Mouse (Mus musculus) intestine, postnatal 0 days (tissue): ENCODE measurements around the gene Tbx4. TPM values are rescaled to one million over a fixed set of nuclear protein-coding genes. Genes with fewer than 3 reads are reported as not detected.

Experiments used
- ATAC-seq: fragments of 200-750 bp; cut with Nextera tagmentation; 2 replicates; pipeline ENCODE4 v1.8.0; 2017; ENCODE audit warnings: mild to moderate bottlenecking, moderate TSS enrichment, moderate library complexity
- H3K27ac ChIP-seq: fragments of 300-500 bp; sonication (generic); 2 replicates; pipeline ENCODE4 v1.5.1; 2014; ENCODE audit warnings: mild to moderate bottlenecking, low read depth, low read length, moderate library complexity
- H3K27me3 ChIP-seq: fragments of 300-500 bp; sonication (generic); replicated peaks from 2 replicates; pipeline ENCODE4 v1.6.1; 2014; ENCODE audit warnings: low read length, mixed read lengths; ENCODE audit not compliant: control insufficient read depth, insufficient read depth
- H3K36me3 ChIP-seq: fragments of 300-500 bp; sonication (generic); 2 replicates; pipeline ENCODE4 v1.6.1; 2014; ENCODE audit warnings: mild to moderate bottlenecking, moderate library complexity; ENCODE audit not compliant: control insufficient read depth, insufficient read depth
- H3K4me1 ChIP-seq: fragments of 300-500 bp; sonication (generic); replicated peaks from 2 replicates; pipeline ENCODE4 v1.6.1; 2014; ENCODE audit warnings: antibody characterized with exemption, low read length, mixed read lengths; ENCODE audit not compliant: control insufficient read depth, insufficient read depth
- H3K4me2 ChIP-seq: fragments of 300-500 bp; sonication (generic); replicated peaks from 2 replicates; pipeline ENCODE4 v1.6.1; 2014; ENCODE audit warnings: low read depth, mild to moderate bottlenecking, moderate library complexity
- H3K4me3 ChIP-seq: fragments of 300-500 bp; sonication (generic); 2 replicates; pipeline ENCODE4 v1.5.1; 2014; ENCODE audit warnings: low read depth, low read length
- H3K9ac ChIP-seq: fragments of 300-500 bp; sonication (generic); 2 replicates; pipeline ENCODE4 v1.6.1; 2014; ENCODE audit warnings: mild to moderate bottlenecking, low read depth, low read length
- H3K9me3 ChIP-seq: fragments of 300-500 bp; sonication (generic); 2 replicates; pipeline ENCODE4 v1.6.1; 2016; ENCODE audit warnings: mixed run types; ENCODE audit not compliant: control insufficient read depth
- CTCF ChIP-seq: sonication (generic); IDR thresholded peaks from 2 replicates; pipeline ENCODE4 v1.5.1; 2016; ENCODE audit warnings: low read depth, mild to moderate bottlenecking, control low read depth, antibody characterized with exemption, moderate library complexity
- WGBS: fragments of 180-500 bp; shearing (Covaris S2); extraction: QIAGEN DNeasy Blood & Tissue Kit; methylation state at CpG from one replicate; pipeline ENCODE4 v1.1.7; 2014; 5-methylcytosine and 5-hydroxymethylcytosine counted together
- polyA plus RNA-seq: library from polyadenylated mRNA; unstranded; fragments of >200 nt; fragmentation: Nextera tagmentation; extraction: Ambion mirVana; gene quantifications from 2 replicates; pipeline ENCODE4 v1.2.1, GENCODE M21; 2015

The Tbx4 gene
- polyA plus RNA-seq, 1 experiment from 2014 or later: not detected

DNA sequence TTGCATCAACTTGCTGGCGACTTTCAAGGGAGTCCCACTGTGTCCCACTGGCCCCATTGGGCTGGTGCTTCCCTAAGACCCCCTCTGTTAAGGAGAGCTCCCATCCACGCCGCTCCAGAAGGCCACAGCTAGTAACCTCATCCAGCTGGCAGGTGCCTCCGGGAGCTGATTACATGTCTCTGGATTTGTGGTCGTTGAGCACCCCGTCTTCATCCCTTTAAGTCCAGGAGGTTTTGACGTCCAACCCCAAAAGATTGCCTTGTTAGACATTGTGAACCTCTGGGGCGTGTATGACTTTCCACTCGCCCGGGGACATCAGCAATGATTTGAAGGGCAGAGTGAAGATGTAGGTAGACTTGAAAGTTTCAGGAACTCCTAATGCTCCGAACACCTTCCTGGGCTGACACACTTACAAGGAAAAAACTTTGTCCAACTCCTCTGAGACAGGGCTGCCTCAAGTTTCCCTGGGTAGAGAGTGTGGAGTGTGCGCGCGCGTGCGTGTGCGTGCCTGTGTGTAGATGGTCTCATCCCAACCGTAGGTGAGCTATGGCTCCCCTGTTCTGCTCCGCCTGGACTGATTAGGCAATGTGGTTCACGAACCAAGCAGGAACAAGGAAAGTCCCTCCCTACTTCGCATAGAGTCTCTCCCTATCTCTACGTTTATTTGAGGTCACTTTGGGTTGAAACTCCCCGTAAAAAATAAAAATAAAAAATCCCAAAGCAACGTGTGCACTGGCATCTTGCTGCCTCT lies 43.5 kb upstream of the Tbx4 start:
- H3K36me3 ChIP-seq: peaks cover 6% of the 10 kb centered on the region; the same call in 1 of the 2 replicates
- no peaks in the 10 kb centered on the region for H3K9me3 ChIP-seq
- peak overlapping the region; percentile 91 for H3K4me2 ChIP-seq
- TF ChIP-seq CTCF: no peak
- peak; percentile 14; the same call in 1 of the 2 replicates for ATAC-seq
- H3K27ac ChIP-seq: no peak overlapping the region
- H3K4me1 ChIP-seq: peaks cover 9% of the 10 kb centered on the region
- H3K9ac ChIP-seq: 0 out of 2 replicates have a peak overlapping the region, but pooled peaks have one; percentile 1
- WGBS: 12% methylated on average over 24 of the region's 24 CpGs
- peaks cover 61% of the 10 kb centered on the region for H3K27me3 ChIP-seq
- H3K4me3 ChIP-seq: peak overlapping the region; percentile 54

DNA sequence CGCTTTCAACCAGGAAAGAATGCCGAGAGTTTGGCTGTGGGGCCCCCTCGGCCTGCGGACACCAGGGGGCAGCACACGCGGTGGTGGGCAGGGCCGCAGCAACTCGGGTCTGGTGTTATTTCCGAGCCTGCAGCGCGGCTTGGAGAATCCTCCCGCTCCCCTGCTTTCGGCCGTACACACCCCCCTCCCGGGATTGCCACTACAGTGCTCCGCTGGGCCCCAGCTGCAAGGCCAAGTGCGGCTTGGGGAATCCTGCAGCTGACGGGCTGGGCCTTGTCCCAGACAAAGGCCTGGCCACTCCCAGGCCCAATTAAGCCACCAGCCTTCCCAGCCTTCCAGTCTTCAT lies 42.9 kb upstream of the Tbx4 start:
- 0% methylated on average over 18 of the region's 18 CpGs for WGBS
- Histone ChIP-seq H3K4me1 (peaks cover 8% of the 10 kb centered on the region), H3K27ac (no peak overlapping the region), H3K27me3 (peaks cover 55% of the 10 kb centered on the region), H3K9ac (0 out of 2 replicates have a peak overlapping the region, but pooled peaks have one; percentile 56), H3K36me3 (peaks cover under 1% of the 10 kb centered on the region; the same call in 1 of the 2 replicates), H3K4me2 (peak overlapping the region; percentile 91), H3K9me3 (no peaks in the 10 kb centered on the region), H3K4me3 (peak overlapping the region; percentile 54)
- ATAC-seq: peak; percentile 56
- peak; percentile 93 for TF ChIP-seq CTCF

DNA sequence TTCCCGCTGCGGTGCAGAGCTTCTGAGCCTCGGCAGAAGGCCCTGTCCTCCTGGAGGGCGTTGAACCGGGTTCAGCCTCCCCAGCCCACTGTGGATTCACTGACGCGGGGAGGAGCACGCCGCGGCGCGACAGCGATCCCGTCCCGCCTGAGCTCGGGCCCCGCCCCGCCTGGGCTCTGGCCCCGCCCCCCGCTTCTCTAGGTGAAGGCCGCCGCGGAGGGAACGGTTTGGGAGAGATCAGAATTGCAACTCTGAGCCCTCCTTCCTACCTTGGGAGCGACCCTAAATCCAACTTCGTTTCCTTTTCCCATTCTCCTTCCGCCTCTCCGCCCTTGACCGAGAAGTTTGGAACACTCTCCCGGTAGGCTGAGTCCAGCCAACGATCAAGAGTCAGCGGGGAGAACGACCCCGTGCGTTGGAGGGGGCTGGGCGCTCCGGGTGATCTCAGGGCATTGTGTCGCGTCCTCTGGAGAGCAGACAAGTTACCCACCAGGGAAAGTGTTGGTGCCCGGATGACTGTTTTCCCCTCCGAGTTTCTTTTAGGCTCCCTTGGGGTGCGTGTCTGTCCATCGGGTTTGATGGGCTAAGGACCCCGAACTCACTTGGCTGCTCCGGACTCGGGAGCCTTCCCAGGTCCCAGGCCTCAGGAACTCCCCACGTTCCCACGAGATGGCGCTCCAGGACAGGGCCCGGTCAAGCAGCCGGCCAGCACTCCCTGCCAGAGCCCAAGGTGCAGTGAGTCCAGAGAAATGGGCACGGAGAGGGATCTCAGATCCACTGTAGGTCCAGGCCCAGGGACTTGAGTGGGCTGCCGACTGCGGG lies 41.9 kb upstream of the Tbx4 start:
- peak; percentile 98 for TF ChIP-seq CTCF
- Histone ChIP-seq H3K4me1 (peaks cover 8% of the 10 kb centered on the region), H3K4me2 (peak overlapping the region; percentile 91), H3K27ac (no peak overlapping the region), H3K36me3 (no peaks in the 10 kb centered on the region), H3K9me3 (no peaks in the 10 kb centered on the region), H3K9ac (peak overlapping the region; percentile 56), H3K4me3 (peak overlapping the region; percentile 54), H3K27me3 (peaks cover 46% of the 10 kb centered on the region)
- WGBS: 1% methylated on average over 54 of the region's 54 CpGs
- peak; percentile 52 for ATAC-seq

DNA sequence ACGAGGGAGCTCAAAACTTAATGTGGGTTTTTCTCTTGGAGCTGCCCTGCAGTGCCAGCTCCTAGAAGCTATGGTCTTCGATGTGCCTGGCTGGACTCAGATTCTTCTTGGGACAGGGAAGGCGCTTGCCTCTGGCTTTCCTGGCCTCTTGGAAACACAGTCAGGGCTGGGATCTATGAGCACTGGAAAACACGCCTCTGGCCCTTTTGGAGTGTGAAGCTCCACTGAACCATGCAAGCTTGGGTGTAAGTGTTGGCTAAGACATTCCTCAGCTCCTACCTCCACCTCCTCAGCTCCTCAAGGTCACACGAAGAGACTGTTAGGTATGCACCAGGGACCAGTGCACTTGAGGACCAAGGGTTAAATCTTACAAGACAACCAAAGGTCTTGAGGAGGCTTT lies 41.3 kb upstream of the Tbx4 start:
- ATAC-seq: no peak
- WGBS: 42% methylated on average over 5 of the region's 5 CpGs
- Histone ChIP-seq H3K9me3 (no peaks in the 10 kb centered on the region), H3K27ac (no peak overlapping the region), H3K27me3 (peaks cover 42% of the 10 kb centered on the region), H3K4me2 (peak overlapping the region; percentile 91; the same call in 1 of the 2 replicates), H3K36me3 (no peaks in the 10 kb centered on the region), H3K4me1 (peaks cover 8% of the 10 kb centered on the region), H3K9ac (no peak overlapping the region), H3K4me3 (peak overlapping the region; percentile 54; the same call in 1 of the 2 replicates)
- TF ChIP-seq CTCF: no peak

DNA sequence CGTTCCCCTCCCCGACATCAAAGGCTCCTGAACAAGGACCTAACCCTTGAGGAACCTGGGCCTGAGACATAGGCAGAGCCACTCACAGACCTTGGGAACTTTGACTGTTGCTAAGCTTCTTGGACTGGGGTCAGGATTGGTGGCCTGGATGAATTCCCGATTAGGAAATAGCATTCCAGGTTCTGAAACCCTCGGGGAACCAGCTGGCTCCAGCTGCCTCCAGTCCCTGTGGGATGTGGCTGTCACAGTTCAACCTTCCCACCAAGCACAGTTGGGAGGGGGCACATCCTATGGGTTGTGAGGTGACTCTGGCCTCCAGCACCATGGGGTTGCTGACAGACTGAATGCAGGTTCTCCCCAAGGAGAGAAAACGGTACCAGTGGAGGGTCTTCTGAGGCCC lies 40.3 kb upstream of the Tbx4 start:
- Histone ChIP-seq H3K4me3 (no peak overlapping the region), H3K9ac (no peak overlapping the region), H3K27ac (no peak overlapping the region), H3K4me2 (no peak overlapping the region), H3K4me1 (peaks cover 8% of the 10 kb centered on the region), H3K36me3 (no peaks in the 10 kb centered on the region), H3K9me3 (no peaks in the 10 kb centered on the region), H3K27me3 (peaks cover 33% of the 10 kb centered on the region)
- no peak for ATAC-seq
- TF ChIP-seq CTCF: no peak
- 51% methylated on average over 5 of the region's 5 CpGs for WGBS

DNA sequence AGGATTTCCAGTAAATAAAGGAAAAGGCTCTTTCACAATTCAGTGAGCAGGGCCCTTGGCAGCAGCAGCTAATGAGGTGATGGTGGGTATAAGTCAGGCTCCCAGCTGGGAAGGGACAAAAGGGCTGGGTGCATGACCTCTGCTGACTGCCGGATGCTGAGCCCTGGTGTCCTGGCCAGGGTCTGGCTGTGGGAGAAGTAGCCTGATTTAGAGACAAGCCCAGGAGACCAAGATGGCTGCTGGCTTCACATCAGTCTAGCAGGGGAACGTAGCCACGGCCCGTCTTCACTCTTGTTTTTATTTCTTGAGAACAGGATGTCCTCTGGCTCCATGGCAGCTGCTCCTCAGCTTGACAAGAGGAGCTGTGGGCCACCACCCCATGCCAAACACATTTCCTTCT lies 39.7 kb upstream of the Tbx4 start:
- Histone ChIP-seq H3K36me3 (no peaks in the 10 kb centered on the region), H3K27me3 (peaks cover 27% of the 10 kb centered on the region), H3K4me1 (peaks cover 8% of the 10 kb centered on the region), H3K27ac (no peak overlapping the region), H3K4me3 (no peak overlapping the region), H3K9me3 (no peaks in the 10 kb centered on the region), H3K9ac (no peak overlapping the region), H3K4me2 (no peak overlapping the region)
- TF ChIP-seq CTCF: no peak
- ATAC-seq: no peak
- 86% methylated on average over 4 of the region's 4 CpGs for WGBS
